Mouse (Mus musculus): Measurements from ENCODE around the gene Zfp292.

DNA sequence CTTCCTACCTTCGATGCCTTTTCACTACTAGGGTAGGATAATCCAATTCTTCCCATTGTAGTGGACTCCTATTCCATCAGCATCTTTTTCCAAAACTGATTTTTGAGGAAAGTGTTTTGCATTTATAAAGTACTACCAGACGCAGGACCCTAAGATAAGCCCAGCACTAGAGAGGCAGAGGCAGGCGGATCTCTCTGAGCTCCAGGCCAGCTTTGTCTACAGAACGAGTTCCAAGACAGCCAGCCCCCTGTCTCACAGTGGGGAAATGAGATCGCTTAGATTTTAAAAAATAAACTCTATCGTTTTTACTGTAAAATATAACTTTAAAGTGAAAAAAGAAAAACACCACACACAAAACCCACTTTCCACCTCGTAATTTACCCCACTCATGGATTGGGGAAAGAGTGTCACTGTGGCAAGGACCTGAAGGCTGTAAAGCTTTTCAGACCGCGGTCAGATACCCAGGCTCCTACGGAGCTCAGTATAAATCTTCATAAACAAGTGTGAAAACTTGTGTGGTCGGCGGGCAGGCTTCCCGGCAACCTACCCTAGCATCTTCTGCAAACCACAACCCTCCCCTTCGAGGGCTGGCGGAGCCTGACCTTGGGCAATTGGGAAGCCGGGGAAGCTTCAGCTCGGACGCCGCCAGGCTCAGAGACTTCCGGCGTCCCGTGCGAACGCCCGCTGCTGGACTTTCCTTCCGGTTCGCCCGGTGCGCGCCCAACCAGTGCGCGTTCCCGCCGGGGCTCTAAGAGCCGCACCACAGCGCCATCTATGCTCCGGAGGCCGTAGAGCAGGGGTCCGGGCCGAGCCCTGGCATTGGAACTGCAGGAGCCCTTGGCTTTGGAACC, 104.9 kb downstream of the Zfp292 start, which contains the start of gene Smim8:
- TF ChIP-seq POLR2A (IDR thresholded peaks at IDR 0.05; ENCODE audit: extremely low read depth, insufficient read depth, low read length): peak; percentile 47
- peak; percentile 90 for TF ChIP-seq CTCF (IDR thresholded peaks at IDR 0.05; ENCODE audit: low read depth, low read length)
